Mouse (Mus musculus) mesoderm, embryonic 11.5 days (tissue): ENCODE measurements around the gene Rab3c.

ENCODE experiments used
- DNase-seq: peaks from one replicate; pipeline ENCODE4 v3.0.0-alpha.2; 2012; ENCODE audit warnings: low read depth, low spot score

Rab3c gene

GRCm38 (mm10) chr13:110190039-110190438 is 90.8 kb downstream of the Rab3c start:
- no peak for DNase-seq

- no peak for DNase-seq
Measured at GRCm38 (mm10) chr13:110184963-110185685, 95.7 kb downstream of the Rab3c start.

GRCm38 (mm10) chr13:110175651-110176050 is 105.1 kb downstream of the Rab3c start:
- no peak for DNase-seq

- no peak for DNase-seq
Measured at GRCm38 (mm10) chr13:110169669-110170068, 111.1 kb downstream of the Rab3c start.

GRCm38 (mm10) chr13:110169152-110169551 is 111.6 kb downstream of the Rab3c start:
- no peak for DNase-seq

- no peak for DNase-seq
Measured at GRCm38 (mm10) chr13:110168570-110168969, 112.2 kb downstream of the Rab3c start.

GRCm38 (mm10) chr13:110166622-110167330 is 114.0 kb downstream of the Rab3c start:
- DNase-seq = peak; percentile 39

- no peak for DNase-seq
Measured at GRCm38 (mm10) chr13:110159980-110160379, 120.8 kb downstream of the Rab3c start.

- no peak for DNase-seq
Measured at GRCm38 (mm10) chr13:110158588-110159519, 121.9 kb downstream of the Rab3c start.

- no peak for DNase-seq
Measured at GRCm38 (mm10) chr13:110145545-110145944, 135.3 kb downstream of the Rab3c start.

GRCm38 (mm10) chr13:110145019-110145418 is 135.8 kb downstream of the Rab3c start:
- no peak for DNase-seq

- no peak for DNase-seq
Measured at GRCm38 (mm10) chr13:110139339-110139738, 141.5 kb downstream of the Rab3c start.

- DNase-seq = no peak
Measured at GRCm38 (mm10) chr13:110138644-110139043, 142.2 kb downstream of the Rab3c start.

- DNase-seq = no peak
Measured at GRCm38 (mm10) chr13:110127613-110128258, 153.1 kb downstream of the Rab3c start.

GRCm38 (mm10) chr13:110122825-110123224 is 158.0 kb downstream of the Rab3c start:
- DNase-seq = no peak

- no peak for DNase-seq
Measured at GRCm38 (mm10) chr13:110116892-110117291, 163.9 kb downstream of the Rab3c start.

- DNase-seq = no peak
Measured at GRCm38 (mm10) chr13:110116316-110116715, 164.5 kb downstream of the Rab3c start.

- no peak for DNase-seq
Measured at GRCm38 (mm10) chr13:110114870-110115645, 165.7 kb downstream of the Rab3c start.

GRCm38 (mm10) chr13:110113711-110114110 is 167.1 kb downstream of the Rab3c start:
- no peak for DNase-seq

GRCm38 (mm10) chr13:110097424-110098050 is 183.3 kb downstream of the Rab3c start:
- no peak for DNase-seq
